Mouse (Mus musculus): Measurements from ENCODE around the gene 1700001C19Rik.

Gene 1700001C19Rik

DNA sequence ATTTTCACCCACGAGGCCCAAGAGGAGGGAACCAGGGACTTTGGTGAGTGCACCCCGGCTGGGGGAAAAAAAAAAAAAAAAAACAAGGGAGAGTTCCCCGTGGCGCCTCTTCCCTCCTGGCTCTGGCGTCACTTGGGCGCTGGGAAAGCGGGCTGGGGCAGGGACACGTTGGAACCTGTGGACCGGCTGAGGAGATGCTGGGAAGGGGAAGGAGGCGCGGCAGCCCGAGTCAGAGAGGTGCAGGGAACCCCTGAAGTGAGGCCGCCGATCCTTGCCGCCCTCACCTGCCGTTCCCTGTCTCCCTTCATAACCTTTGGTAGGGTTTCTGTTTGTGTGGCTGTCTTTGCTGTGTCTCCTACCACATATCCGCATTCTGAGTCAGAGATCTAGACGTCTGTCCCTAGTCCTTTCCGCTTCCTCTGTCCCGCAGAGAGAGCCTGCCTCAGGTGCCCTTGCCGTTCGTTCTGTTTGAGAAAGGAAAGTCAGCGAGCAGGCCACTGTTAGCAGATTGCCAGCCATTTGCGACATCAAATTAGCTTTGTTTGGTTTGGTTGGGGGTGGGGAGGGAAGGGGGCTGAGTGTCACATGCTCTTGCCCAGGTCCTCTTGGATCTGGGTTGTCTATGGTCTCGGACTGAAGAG lies at the start of gene 1700001C19Rik:
Gene 1700001C19Rik, minus strand, starts transcription at position 470 of the 641 bp plus-strand sequence.
- no peak for DNase-seq (ENCODE audit: low spot score in 2 of 2)

- no peak for DNase-seq (ENCODE audit: low spot score in 2 of 2)
Observed at GRCm38 (mm10) chr17:47485791-47486190, 48.6 kb upstream of the 1700001C19Rik start.

DNA sequence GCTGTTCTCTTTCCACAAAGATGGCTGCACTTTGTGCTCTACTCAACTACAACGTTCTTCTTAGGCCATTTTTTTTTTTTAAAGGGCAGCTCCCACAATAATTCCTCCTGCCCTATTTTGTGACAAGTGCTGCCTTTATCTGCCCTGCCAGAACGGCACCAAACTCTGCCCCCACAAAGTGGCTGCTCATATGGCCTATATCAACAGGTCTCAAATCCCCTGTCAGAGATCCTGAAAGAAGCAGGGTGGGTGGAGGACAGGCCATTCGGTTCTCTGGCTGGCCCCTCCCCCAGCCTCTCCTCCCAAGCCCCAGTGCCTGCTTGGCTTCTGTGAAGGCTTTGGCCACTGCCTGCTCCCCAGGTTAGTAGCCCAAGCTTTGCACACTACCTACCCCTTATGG lies 47.8 kb upstream of the 1700001C19Rik start:
- DNase-seq (ENCODE audit: low spot score in 2 of 2), result no peak

- DNase-seq (ENCODE audit: low spot score in 2 of 2), result no peak
Observed at GRCm38 (mm10) chr17:47484241-47484921, 47.2 kb upstream of the 1700001C19Rik start.

GRCm38 (mm10) chr17:47482401-47482800 lies 45.2 kb upstream of the 1700001C19Rik start:
- DNase-seq (ENCODE audit: low spot score in 2 of 2), result peak in 1 of 2 experiments; percentile 48

DNA sequence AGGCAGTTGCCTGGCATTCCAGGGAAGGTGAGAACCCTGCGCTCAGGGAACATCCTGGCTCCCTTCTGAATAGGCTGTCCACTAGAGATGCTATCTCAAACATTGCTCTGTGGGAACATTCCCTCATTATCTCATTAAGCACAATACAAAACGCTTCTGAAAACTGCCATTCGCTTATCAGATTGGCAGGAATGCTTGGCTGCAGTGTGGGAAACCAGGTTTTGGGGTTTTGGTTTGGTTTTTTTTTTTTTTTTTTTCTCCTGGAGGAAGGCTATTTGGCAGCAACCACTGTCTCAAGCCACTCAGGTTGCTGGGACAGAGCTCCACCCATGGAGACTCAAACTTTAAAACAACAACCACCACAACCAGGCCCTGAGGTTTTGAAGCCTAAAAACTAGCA lies 42.7 kb upstream of the 1700001C19Rik start:
- no peak for DNase-seq (ENCODE audit: low spot score in 2 of 2)

- DNase-seq (ENCODE audit: low spot score in 2 of 2), result no peak
Observed at GRCm38 (mm10) chr17:47475714-47476113, 38.5 kb upstream of the 1700001C19Rik start.

- DNase-seq (ENCODE audit: low spot score in 2 of 2), result no peak
Observed at GRCm38 (mm10) chr17:47475181-47475580, 38.0 kb upstream of the 1700001C19Rik start.

DNA sequence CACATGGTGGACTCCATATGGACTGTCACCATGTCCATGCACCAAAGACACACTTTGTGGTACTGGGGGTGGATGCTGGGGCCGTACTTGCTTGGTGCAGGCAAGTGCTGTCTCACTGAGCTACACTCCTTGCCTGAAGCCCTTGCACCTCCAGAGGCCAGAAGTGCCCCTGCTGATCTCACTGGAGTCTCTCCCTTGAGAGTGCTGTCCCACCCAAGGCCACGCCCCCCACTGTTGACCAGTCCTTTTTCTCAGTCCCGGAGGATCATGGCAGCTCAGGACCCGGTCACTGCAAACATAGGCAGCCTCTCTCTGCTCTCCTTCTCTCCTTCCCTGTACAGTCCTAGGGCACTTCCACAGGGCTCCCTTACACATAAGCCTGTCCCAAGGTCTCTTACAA lies 37.1 kb upstream of the 1700001C19Rik start:
- no peak for DNase-seq (ENCODE audit: low spot score in 2 of 2)

- DNase-seq (ENCODE audit: low spot score in 2 of 2), result peak; percentile 37 to 49
Observed at GRCm38 (mm10) chr17:47473434-47473974, 36.3 kb upstream of the 1700001C19Rik start.

DNA sequence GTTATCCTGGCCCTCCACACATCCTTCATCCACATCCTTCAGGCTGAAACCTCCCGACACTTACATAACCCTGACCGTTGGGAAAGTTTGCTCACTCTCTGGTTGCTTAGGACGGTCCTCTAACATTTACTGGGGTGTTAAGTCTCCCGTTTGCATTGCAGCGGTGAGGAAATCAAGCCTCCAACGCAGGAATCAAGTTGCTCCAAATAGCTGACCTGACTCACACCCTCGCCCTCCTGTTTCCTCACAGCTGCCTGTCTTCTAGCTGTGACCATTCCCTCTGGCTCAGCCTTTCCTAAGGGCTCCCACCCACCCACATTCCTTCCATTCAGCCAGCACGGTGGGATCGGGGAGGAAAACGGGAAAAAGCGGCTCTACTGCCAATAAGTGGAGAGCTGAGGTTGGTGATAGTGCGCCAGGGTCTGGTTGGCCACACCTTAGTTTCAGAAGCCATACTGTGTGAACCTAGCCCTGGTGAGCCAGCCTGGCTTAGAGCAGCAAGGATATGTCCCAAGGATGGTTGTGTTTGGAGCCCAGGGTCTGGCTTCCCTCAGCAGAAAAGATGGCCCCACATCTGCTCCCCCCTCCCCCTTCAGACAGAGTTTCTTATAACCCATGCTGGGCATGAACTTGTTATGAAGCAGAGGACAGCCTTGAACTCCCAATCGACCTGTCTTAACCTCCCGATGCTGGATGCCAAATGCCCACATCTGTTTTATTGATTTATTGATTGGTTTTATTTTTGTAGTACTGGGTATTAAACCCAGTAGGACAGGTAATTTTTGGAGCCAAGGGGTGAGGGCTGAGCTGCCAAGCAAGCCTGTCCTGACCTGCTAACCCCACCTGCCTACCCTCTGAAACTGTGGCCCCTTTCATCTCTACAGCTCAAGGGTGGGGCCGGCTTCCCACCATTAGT lies 35.5 kb upstream of the 1700001C19Rik start:
- DNase-seq (ENCODE audit: low spot score in 2 of 2), result no peak

DNA sequence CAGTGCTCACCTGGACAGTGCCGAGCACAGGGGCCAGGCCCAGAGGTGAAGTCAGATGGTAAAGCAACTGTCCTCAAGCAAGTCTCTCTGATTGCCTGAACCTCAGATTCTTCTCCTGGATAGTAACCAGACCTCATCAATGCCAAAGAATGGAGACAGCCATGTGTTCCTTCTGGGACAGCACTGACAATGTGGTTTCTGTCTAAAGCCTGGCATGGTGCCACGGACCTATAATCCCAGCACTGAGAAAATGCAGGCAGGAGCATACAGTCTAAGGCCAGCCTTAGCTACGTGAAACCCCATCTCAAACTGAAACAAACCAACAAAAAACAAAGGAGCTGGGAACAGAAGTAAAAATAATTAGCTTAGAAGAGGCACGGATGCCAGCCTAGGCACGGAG lies 33.5 kb upstream of the 1700001C19Rik start:
- no peak for DNase-seq (ENCODE audit: low spot score in 2 of 2)

GRCm38 (mm10) chr17:47470121-47470520 lies 32.9 kb upstream of the 1700001C19Rik start:
- DNase-seq (ENCODE audit: low spot score in 2 of 2), result no peak

DNA sequence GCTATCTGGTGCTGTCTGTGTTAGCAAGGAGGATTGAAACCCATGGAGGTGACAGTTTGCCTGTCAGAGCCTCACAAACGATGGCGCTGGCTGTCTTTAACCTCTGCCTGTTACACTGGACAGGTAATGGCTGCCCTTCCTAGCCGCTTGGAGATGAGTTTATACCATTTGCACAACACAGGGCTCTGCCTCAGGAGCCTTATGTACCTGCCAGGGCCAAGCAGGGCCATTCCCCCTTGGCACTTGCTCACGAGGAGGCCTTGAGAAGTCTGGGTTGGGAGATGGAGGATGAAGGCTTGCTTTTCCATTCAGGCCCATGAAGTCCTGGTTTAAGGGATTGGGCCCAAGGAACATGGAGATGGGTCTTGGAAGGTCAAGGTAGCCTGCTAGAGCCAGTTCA lies 32.5 kb upstream of the 1700001C19Rik start:
- DNase-seq (ENCODE audit: low spot score in 2 of 2), result no peak

DNA sequence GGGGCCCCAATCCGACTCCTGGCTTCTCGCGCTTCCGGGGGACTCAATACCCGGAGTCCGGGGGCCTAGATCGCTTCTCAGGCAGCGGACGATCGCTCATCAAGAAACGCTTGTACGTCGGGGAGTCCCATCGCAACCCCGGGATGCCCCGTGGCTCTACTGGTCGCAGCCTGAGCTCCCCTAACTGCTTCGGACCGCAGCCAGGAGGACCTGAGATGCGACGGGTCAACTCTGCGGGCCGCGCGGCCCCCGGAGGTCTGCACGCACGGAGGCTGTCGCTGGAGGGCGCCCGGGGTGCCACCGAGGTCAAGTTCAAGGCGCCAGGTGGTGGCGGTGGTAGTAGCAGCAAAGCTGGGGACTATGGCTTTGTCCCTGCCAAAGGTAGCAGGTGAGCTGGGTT lies 31.3 kb upstream of the 1700001C19Rik start:
- no peak for DNase-seq (ENCODE audit: low spot score in 2 of 2)

DNA sequence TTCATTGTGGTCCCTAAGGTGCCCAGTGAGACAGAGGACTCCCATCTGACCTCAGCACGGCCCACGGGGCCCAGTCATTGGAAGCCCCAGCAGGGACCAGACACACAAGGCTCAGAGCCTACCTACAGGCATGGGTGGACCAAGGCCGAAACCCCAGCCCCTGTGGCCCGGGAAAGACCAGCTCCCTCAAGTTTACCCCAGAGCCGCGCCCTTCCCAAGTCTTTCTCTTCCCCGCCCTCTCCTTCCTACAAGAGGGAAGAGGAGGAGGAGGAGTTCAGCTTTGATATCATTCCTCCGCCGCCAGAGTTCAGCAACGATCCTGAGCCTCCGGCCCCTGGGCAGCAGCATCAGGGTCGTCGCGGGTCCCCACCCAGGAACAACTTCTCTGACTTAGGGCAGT lies 30.9 kb upstream of the 1700001C19Rik start:
- DNase-seq (ENCODE audit: low spot score in 2 of 2), result no peak

DNA sequence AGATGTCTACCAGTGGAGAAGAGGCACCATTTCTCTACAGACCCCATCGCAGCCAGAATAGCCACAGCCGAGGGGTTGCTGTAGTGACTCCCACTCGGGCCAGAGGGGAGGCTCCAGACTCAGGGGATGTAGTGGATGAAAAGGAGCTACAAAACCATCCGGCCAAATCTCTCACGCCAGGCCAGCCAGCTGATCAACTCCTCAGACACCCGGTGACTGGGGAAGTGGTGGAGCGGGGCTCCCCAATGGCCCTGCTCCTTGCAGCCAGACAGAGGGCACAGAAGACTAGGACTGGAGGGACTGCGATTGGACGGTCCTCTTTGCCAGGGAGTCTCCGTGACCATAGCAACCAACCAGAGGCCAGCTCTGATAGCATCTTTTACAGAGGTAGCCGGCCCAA lies 30.5 kb upstream of the 1700001C19Rik start:
- no peak for DNase-seq (ENCODE audit: low spot score in 2 of 2)

DNA sequence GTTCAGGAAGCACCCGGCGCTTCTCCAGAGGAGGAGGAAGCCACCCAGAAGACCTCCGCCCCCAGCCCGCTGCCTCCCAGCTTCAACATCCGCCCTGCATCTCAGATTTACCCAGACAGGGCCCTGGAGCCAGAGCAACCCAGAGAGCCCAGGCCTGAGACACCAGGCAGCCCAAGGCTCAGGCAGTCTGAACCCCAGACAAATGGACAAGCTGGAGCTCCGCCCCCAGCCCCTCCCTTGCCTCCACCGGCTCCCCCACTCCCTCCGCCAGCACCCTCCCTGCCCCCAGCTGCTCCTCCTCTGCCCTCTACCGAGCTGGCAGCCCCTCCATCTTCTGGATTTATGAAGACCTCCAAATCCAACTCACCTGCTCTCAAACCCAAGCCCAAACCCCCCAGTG lies 29.1 kb upstream of the 1700001C19Rik start:
- DNase-seq (ENCODE audit: low spot score in 2 of 2), result no peak

- DNase-seq (ENCODE audit: low spot score in 2 of 2), result no peak
Observed at GRCm38 (mm10) chr17:47465016-47465415, 27.8 kb upstream of the 1700001C19Rik start.

DNA sequence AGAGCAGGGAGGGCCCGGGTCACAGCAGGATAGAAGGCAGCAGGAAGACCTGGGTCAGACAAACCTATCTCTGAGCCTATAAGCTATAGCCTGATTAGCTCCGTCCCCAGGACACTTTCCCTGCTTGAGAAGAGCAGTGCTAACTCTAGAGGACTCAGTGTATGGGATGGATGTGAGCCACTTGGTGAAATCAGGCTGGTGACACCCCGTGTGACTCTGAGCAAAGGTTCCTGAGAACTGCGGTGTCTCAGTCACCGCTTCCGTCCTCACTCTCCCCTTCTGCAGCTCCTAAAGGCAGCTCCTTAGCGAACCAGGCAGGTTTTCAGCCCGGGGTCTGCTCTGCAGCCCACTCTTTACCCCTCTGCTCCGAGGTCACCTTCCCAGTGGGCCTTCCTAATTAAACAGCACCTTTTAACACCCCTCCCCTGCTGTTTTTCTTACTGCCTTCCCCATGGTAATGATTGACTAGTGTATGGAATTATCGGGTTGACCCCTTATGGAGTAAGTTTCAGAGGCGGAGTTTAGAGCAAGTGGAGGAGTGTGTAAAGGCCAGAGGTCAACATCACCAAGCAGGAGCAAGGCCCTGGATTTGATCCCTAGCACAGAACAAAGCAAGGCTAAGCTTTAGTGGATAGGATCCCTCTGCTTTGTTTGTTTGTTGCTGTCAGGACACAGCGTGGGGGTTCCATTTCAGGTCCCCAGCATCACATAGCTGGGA lies 27.2 kb upstream of the 1700001C19Rik start:
- no peak for DNase-seq (ENCODE audit: low spot score in 2 of 2)

DNA sequence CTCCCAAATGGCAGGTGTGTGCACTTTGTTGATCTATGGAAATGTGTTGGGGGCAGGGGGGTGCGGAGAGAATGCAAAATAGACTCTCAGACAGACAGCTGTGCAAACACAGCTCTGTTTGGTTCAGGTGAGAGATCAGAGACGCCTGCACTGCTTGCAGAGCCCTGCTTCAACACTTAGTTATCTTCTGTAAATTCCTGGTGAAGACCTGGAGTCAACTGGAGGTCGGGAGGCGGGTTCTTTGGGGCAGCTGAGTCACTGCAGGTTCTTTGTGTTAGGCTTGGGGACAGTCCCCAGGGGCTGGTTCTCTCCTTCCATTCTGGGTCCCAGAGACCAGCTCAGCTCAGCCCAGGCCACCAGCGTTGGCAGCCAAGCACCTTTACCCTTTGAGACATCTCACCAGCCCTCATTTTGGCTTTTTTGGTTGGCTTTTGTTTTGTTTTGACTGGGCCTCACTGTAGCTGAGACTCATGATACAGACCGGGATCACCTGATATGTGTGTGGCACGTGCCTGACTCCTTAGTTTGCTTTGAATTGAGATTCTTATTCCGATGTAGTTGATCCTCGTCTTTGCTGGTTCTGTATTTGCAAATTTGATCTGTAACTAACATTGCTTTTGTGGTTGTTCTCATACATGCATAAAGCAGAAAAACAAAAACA lies 25.7 kb upstream of the 1700001C19Rik start:
- no peak for DNase-seq (ENCODE audit: low spot score in 2 of 2)
